Mouse (Mus musculus): Measurements from ENCODE around the gene Lgi4. TPM values are rescaled to one million over a fixed set of nuclear protein-coding genes. Genes with fewer than 3 reads are reported as not detected.

Lgi4 gene
- polyA plus RNA-seq, 1 experiment from 2014 or later, result 0.19 TPM

DNA sequence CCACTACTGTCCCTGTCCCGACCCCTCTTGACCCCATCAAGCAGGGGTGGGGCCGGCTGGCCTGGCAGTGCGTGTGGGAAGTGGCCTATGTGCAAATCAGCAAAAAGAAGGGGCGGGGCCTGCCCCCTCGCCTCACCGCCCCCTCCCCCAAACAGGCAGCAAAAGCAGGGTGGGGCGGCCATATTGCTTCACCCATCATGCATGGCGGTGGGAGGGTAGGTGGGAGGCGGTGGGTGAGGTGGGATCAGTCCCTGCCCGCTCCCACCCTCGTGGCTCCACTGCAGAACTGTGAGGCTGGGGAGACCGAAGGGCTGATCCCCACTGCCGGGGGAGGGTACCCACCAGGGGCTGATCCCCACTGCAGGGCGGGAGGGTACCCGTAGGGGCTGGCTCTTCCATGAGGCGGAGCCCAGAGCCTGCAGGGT, 57.6 kb downstream of the Lgi4 start:
- H3K9me3 ChIP-seq, result no peaks in the 10 kb centered on the region
- H3K4me3 ChIP-seq, result no peak overlapping the region
- no peak overlapping the region for H3K27ac ChIP-seq
- H3K27me3 ChIP-seq (replicated peaks), result peaks cover 3% of the 10 kb centered on the region; the same call in 1 of the 2 replicates
- ATAC-seq (replicated peaks), result no peak
- H3K4me2 ChIP-seq, result no peak overlapping the region
- WGBS, result 39% methylated on average over 14 of the region's 16 CpGs
- no peaks in the 10 kb centered on the region for H3K36me3 ChIP-seq (replicated peaks)
- H3K9ac ChIP-seq, result no peak overlapping the region
- H3K4me1 ChIP-seq, result no peaks in the 10 kb centered on the region

DNA sequence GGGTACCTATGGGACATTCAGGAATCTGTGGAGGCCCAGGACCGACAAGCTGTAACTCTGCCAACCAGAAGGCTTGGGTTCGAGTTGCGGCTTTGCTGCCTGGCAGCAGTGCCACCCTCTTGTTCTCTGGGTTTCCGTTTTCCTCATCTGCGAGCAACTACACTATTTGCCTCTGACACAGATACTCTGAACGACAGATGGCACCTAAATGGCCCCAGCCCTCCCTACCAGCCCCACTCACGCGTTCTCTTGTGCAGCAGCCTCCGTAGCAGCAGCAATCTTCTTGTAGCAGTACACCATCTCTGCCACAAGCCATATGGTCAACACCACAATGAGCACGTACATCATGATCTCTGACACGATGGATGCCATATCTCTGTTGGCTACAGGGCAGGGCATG, 58.3 kb downstream of the Lgi4 start:
- H3K36me3 ChIP-seq (replicated peaks), result no peaks in the 10 kb centered on the region
- no peak overlapping the region for H3K27ac ChIP-seq
- H3K9ac ChIP-seq, result no peak overlapping the region
- H3K27me3 ChIP-seq (replicated peaks), result peaks cover 3% of the 10 kb centered on the region; the same call in 1 of the 2 replicates
- H3K4me3 ChIP-seq, result no peak overlapping the region
- H3K4me1 ChIP-seq, result no peaks in the 10 kb centered on the region
- H3K4me2 ChIP-seq, result no peak overlapping the region
- ATAC-seq (replicated peaks), result no peak
- WGBS, result 86% methylated on average over 11 of the region's 11 CpGs
- H3K9me3 ChIP-seq, result no peaks in the 10 kb centered on the region

DNA sequence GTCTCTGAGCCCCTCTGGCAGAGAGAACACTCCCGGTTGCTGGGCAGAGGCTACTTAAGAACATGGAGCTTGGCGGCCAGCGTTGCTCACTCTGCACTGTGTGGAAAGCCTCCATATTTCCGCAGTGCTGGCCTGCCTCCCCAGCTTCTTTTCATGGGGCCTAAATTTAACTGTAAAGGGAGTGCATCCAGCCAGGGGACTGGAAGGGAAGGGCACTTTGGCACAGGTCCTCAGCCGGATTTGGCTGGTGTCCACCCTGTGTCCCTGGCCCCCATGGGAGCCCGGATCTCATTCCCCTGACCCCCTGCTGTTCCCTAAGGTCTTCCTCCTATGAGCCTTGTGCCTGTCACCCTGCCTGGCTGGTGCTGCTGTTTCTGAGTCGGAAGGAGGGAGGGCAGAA, 59.3 kb downstream of the Lgi4 start:
- no peaks in the 10 kb centered on the region for H3K9me3 ChIP-seq
- WGBS, result 80% methylated on average over 7 of the region's 7 CpGs
- no peak for ATAC-seq (replicated peaks)

GRCm38 (mm10) chr7:31119556-31119955, 60.4 kb downstream of the Lgi4 start:
- no peak overlapping the region for H3K27ac ChIP-seq
- no peaks in the 10 kb centered on the region for H3K9me3 ChIP-seq
- no peak overlapping the region for H3K4me3 ChIP-seq
- no peak for ATAC-seq (replicated peaks)
- H3K4me1 ChIP-seq, result no peaks in the 10 kb centered on the region
- no peak overlapping the region for H3K9ac ChIP-seq
- H3K36me3 ChIP-seq (replicated peaks), result no peaks in the 10 kb centered on the region
- 83% methylated on average over 5 of the region's 5 CpGs for WGBS
- H3K4me2 ChIP-seq, result no peak overlapping the region
- H3K27me3 ChIP-seq (replicated peaks), result peaks cover 5% of the 10 kb centered on the region; the same call in 1 of the 2 replicates

More for the DNA sequence above, 59.3 kb downstream of the Lgi4 start:
- H3K4me3 ChIP-seq, result no peak overlapping the region
- H3K27ac ChIP-seq, result no peak overlapping the region
- H3K36me3 ChIP-seq (replicated peaks), result no peaks in the 10 kb centered on the region
- H3K9ac ChIP-seq, result no peak overlapping the region
- peaks cover 3% of the 10 kb centered on the region; the same call in 1 of the 2 replicates for H3K27me3 ChIP-seq (replicated peaks)
- H3K4me1 ChIP-seq, result no peaks in the 10 kb centered on the region
- H3K4me2 ChIP-seq, result no peak overlapping the region

Small RNAs within 50 kb of the gene (microRNA-seq; reads per million reads assigned to microRNA genes)
- not detected for gene Mir7050

Other genes starting within 250 kb of the Lgi4 start
- not detected in 2 replicates for gene Ffar2, start 235.6 kb upstream of the Lgi4 start, polyA plus RNA-seq (2015; fragmentation: Nextera tagmentation; extraction: Ambion mirVana)
- not detected in 2 replicates for gene Ffar3, start 203.2 kb upstream of the Lgi4 start, polyA plus RNA-seq (2015; fragmentation: Nextera tagmentation; extraction: Ambion mirVana)
- not detected in 2 replicates for gene Ffar1, start 197.8 kb upstream of the Lgi4 start, polyA plus RNA-seq (2015; fragmentation: Nextera tagmentation; extraction: Ambion mirVana)
- not detected in 2 replicates for gene Cd22, start 179.0 kb upstream of the Lgi4 start, polyA plus RNA-seq (2015; fragmentation: Nextera tagmentation; extraction: Ambion mirVana)
- gene Mag, start 144.5 kb upstream of the Lgi4 start, polyA plus RNA-seq (2015; fragmentation: Nextera tagmentation; extraction: Ambion mirVana), result 2.9 and 3.4 TPM in 2 replicates
- 0.49 TPM in 1 of 2 replicates, not detected in the other for gene Hamp2, start 134.7 kb upstream of the Lgi4 start, polyA plus RNA-seq (2015; fragmentation: Nextera tagmentation; extraction: Ambion mirVana)
- gene Hamp, start 115.3 kb upstream of the Lgi4 start, polyA plus RNA-seq (2015; fragmentation: Nextera tagmentation; extraction: Ambion mirVana), result not detected in 2 replicates
- gene Usf2, start 102.5 kb upstream of the Lgi4 start, polyA plus RNA-seq (2015; fragmentation: Nextera tagmentation; extraction: Ambion mirVana), result 32.3 and 32.6 TPM in 2 replicates
- 21.7 and 24.3 TPM in 2 replicates for gene Lsr, start 85.9 kb upstream of the Lgi4 start, polyA plus RNA-seq (2015; fragmentation: Nextera tagmentation; extraction: Ambion mirVana)
- gene Fam187b, start 85.6 kb upstream of the Lgi4 start, polyA plus RNA-seq (2015; fragmentation: Nextera tagmentation; extraction: Ambion mirVana), result 0.23 and 0.68 TPM in 2 replicates
- 24.8 and 26.8 TPM in 2 replicates for gene Fxyd5, start 16.9 kb upstream of the Lgi4 start, polyA plus RNA-seq (2015; fragmentation: Nextera tagmentation; extraction: Ambion mirVana)
- 174 and 186 TPM in 2 replicates for gene Fxyd7, start 7.9 kb upstream of the Lgi4 start, polyA plus RNA-seq (2015; fragmentation: Nextera tagmentation; extraction: Ambion mirVana)
- 13.2 and 15.5 TPM in 2 replicates for gene Fxyd1, start 2.1 kb upstream of the Lgi4 start, polyA plus RNA-seq (2015; fragmentation: Nextera tagmentation; extraction: Ambion mirVana)
- not detected in 2 replicates for gene Fxyd3, start 17.4 kb downstream of the Lgi4 start, polyA plus RNA-seq (2015; fragmentation: Nextera tagmentation; extraction: Ambion mirVana)
- gene Hpn, start 55.9 kb downstream of the Lgi4 start, polyA plus RNA-seq (2015; fragmentation: Nextera tagmentation; extraction: Ambion mirVana), result 0.47 and 0.80 TPM in 2 replicates
- gene Scn1b, start 67.7 kb downstream of the Lgi4 start, polyA plus RNA-seq (2015; fragmentation: Nextera tagmentation; extraction: Ambion mirVana), result 9.2 and 9.9 TPM in 2 replicates
- gene Gramd1a, start 96.6 kb downstream of the Lgi4 start, polyA plus RNA-seq (2015; fragmentation: Nextera tagmentation; extraction: Ambion mirVana), result 262 and 274 TPM in 2 replicates
- not detected in 2 replicates for gene Scgb2b2, start 231.2 kb downstream of the Lgi4 start, polyA plus RNA-seq (2015; fragmentation: Nextera tagmentation; extraction: Ambion mirVana)
- not detected in 2 replicates for gene Scgb1b2, start 232.5 kb downstream of the Lgi4 start, polyA plus RNA-seq (2015; fragmentation: Nextera tagmentation; extraction: Ambion mirVana)

Data from midbrain, embryonic 15.5 days (tissue).